Mouse (Mus musculus): ENCODE results near the gene Fam170b.

GRCm38 (mm10) chr14:32881693-32882092 is 47.9 kb downstream of the Fam170b start:
- TF ChIP-seq CTCF (conservative IDR thresholded peaks at IDR 0.05; ENCODE audit: low read length) (no peak), POU5F1 (IDR thresholded peaks at IDR 0.05; ENCODE audit: borderline replicate concordance, low read length) (no peak)
